Mouse (Mus musculus) heart, embryonic 11.5 days (tissue): ENCODE results near the gene Sorl1. TPM values are rescaled to one million over a fixed set of nuclear protein-coding genes. Genes with fewer than 3 reads are reported as not detected.

Experiments used
- ATAC-seq: fragments of 200-750 bp; cut with Nextera tagmentation; replicated peaks from 2 replicates; pipeline ENCODE4 v1.8.0; 2017; ENCODE audit warnings: moderate library complexity; ENCODE audit not compliant: insufficient number of reproducible peaks, low FRiP score, low TSS enrichment
- H3K27ac ChIP-seq: fragments of 300-500 bp; sonication (generic); 2 replicates; pipeline ENCODE4 v1.5.1; 2014; ENCODE audit warnings: mild to moderate bottlenecking, low read depth, low read length
- H3K27me3 ChIP-seq: fragments of 300-500 bp; sonication (generic); 2 replicates; pipeline ENCODE4 v1.6.1; 2014; ENCODE audit warnings: mild to moderate bottlenecking, low read length, mixed read lengths; ENCODE audit not compliant: control insufficient read depth, insufficient read depth
- H3K36me3 ChIP-seq: fragments of 300-500 bp; sonication (generic); 2 replicates; pipeline ENCODE4 v1.6.1; 2014; ENCODE audit warnings: mild to moderate bottlenecking, low read length, moderate library complexity, mixed read lengths; ENCODE audit not compliant: control insufficient read depth, insufficient read depth
- H3K4me1 ChIP-seq: fragments of 300-500 bp; sonication (generic); 2 replicates; pipeline ENCODE4 v1.6.1; 2014; ENCODE audit warnings: low read length; ENCODE audit not compliant: control insufficient read depth, insufficient read depth
- H3K4me2 ChIP-seq: fragments of 300-500 bp; sonication (generic); 2 replicates; pipeline ENCODE4 v1.6.1; 2014; ENCODE audit warnings: mild to moderate bottlenecking, moderate library complexity
- H3K4me3 ChIP-seq: fragments of 300-500 bp; sonication (generic); 2 replicates; pipeline ENCODE4 v1.5.1; 2014; ENCODE audit warnings: low read depth, low read length
- H3K9ac ChIP-seq: fragments of 300-500 bp; sonication (generic); 2 replicates; pipeline ENCODE4 v1.6.1; 2014; ENCODE audit warnings: mild to moderate bottlenecking, low read depth, low read length, moderate library complexity
- H3K9me3 ChIP-seq: fragments of 300-500 bp; sonication (generic); replicated peaks from 2 replicates; pipeline ENCODE4 v1.6.1; 2016; ENCODE audit warnings: low read length; ENCODE audit not compliant: control insufficient read depth
- WGBS: fragments of 180-500 bp; shearing (Covaris S2); extraction: QIAGEN DNeasy Blood & Tissue Kit; methylation state at CpG from one replicate; pipeline ENCODE4 v1.1.7; 2014; ENCODE audit not compliant: insufficient replicate concordance; 5-methylcytosine and 5-hydroxymethylcytosine counted together
- polyA plus RNA-seq: library from polyadenylated mRNA; unstranded; fragments of >200 nt; fragmentation: Nextera tagmentation; extraction: Ambion mirVana; gene quantifications from 2 replicates; pipeline ENCODE4 v1.2.1, GENCODE M21; 2014

Sorl1 gene
- polyA plus RNA-seq, 1 experiment from 2014 or later: 7.6 TPM

DNA sequence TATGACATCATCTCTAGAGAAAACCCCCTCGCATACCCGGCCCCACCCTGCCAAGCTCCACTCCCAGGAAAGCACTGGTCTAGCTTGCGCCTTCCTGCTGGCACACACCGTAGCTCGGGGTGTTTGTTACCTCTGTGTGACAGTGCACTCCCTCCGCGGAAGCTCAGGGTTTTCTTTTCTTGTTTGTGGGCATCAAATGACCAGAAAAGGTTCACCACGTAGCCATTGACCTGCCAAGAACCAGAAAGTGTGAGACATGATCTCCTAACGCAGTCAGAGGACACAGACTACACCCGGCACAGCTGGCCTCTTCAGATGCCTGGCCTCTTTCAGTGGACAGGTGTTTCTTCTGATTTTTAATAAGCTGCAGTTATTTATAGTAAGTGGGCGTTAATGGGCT lies 139.8 kb downstream of the Sorl1 start:
- Histone ChIP-seq H3K36me3 (no peaks in the 10 kb centered on the region), H3K4me3 (no peak overlapping the region), H3K9ac (no peak overlapping the region), H3K4me2 (no peak overlapping the region), H3K27me3 (no peaks in the 10 kb centered on the region), H3K9me3 (no peaks in the 10 kb centered on the region), H3K4me1 (peaks cover 16% of the 10 kb centered on the region), H3K27ac (no peak overlapping the region)
- WGBS: 76% methylated on average over 11 of the region's 11 CpGs
- no peak for ATAC-seq

DNA sequence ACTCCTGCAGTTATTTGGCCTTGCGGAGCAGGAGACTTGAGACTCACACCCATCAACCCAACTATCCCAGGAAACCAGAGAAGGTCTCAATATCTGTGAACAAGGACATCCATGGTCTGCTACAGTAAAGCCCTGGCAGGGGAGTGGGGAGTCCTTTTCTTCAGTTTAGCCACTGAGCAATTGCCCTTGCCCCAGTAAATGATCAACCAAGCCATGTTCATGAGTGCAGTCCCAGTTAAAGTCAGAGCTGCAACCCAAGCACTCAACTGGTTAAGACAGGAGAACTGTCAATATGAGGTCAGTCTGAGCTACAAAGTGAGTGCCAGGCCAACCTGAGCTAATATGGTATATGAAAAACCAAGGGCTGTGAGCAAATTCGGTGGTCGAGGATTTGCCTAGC lies 140.8 kb downstream of the Sorl1 start:
- WGBS: 84% methylated on average over 3 of the region's 3 CpGs
- H3K4me3 ChIP-seq: no peak overlapping the region
- H3K9me3 ChIP-seq: no peaks in the 10 kb centered on the region
- H3K4me2 ChIP-seq: no peak overlapping the region
- H3K27me3 ChIP-seq: no peaks in the 10 kb centered on the region
- no peaks in the 10 kb centered on the region for H3K36me3 ChIP-seq
- ATAC-seq: no peak
- H3K9ac ChIP-seq: no peak overlapping the region
- no peak overlapping the region for H3K27ac ChIP-seq
- peaks cover 24% of the 10 kb centered on the region for H3K4me1 ChIP-seq

DNA sequence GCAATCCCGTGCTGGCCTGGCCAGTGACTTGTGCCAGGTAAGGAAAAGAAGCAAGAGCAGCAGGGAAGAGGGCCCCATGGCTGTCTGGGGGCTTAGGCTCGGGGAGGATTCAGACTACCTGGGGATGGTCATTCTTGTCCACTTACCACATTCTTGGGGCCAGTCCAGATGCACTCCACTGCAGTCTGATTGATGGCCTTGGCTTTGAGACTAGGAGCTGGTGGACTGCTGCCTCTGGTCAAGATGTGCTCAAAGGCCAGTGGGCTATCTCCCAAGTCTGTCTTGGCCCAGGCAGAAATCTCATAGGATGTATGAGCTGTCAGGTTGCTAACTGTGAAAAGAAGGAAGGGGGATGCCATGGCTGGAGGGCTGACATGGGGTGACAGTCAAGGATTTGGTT lies 141.3 kb downstream of the Sorl1 start:
- 57% methylated on average over 2 of the region's 2 CpGs for WGBS
- no peaks in the 10 kb centered on the region for H3K9me3 ChIP-seq
- no peaks in the 10 kb centered on the region for H3K27me3 ChIP-seq
- H3K27ac ChIP-seq: no peak overlapping the region
- no peak overlapping the region for H3K4me2 ChIP-seq
- ATAC-seq: no peak
- H3K4me3 ChIP-seq: no peak overlapping the region
- no peak overlapping the region for H3K9ac ChIP-seq
- no peaks in the 10 kb centered on the region for H3K36me3 ChIP-seq
- peaks cover 25% of the 10 kb centered on the region for H3K4me1 ChIP-seq

GRCm38 (mm10) chr9:41982023-41982422 lies 142.1 kb downstream of the Sorl1 start:
- Histone ChIP-seq H3K9ac (no peak overlapping the region), H3K4me1 (peaks cover 25% of the 10 kb centered on the region), H3K4me2 (no peak overlapping the region), H3K27me3 (no peaks in the 10 kb centered on the region), H3K36me3 (no peaks in the 10 kb centered on the region), H3K4me3 (no peak overlapping the region), H3K27ac (no peak overlapping the region), H3K9me3 (no peaks in the 10 kb centered on the region)
- ATAC-seq: no peak
- WGBS: 85% methylated on average over 9 of the region's 9 CpGs

DNA sequence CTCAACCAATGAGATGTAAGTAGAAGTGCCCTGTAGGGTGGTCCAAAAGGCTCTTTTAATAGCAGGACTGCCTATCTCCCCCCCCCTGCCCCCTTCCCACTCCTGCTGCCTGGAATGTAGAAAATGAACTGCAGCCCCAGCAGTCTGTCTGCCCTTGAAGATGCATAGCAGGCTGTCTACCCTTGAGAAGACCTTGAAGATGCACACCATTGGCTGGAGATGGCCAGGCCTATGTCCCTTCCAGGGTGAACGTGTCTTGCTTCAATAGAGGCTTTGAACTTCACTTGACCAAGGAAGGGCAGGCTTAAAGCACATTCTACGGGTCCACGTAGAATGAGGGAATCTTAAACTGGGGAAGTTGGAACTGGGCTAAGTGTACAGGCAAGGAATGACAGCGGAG lies 142.8 kb downstream of the Sorl1 start:
- Histone ChIP-seq H3K36me3 (no peaks in the 10 kb centered on the region), H3K4me3 (no peak overlapping the region), H3K27me3 (no peaks in the 10 kb centered on the region), H3K27ac (peak overlapping the region; percentile 70), H3K4me1 (peaks cover 29% of the 10 kb centered on the region), H3K9me3 (no peaks in the 10 kb centered on the region), H3K9ac (no peak overlapping the region), H3K4me2 (no peak overlapping the region)
- no peak for ATAC-seq
- 69% methylated on average over 4 of the region's 4 CpGs for WGBS

- H3K4me1 ChIP-seq: peaks cover 29% of the 10 kb centered on the region
- 73% methylated on average over 5 of the region's 5 CpGs for WGBS
Measured at GRCm38 (mm10) chr9:41980796-41981195, 143.3 kb downstream of the Sorl1 start.

DNA sequence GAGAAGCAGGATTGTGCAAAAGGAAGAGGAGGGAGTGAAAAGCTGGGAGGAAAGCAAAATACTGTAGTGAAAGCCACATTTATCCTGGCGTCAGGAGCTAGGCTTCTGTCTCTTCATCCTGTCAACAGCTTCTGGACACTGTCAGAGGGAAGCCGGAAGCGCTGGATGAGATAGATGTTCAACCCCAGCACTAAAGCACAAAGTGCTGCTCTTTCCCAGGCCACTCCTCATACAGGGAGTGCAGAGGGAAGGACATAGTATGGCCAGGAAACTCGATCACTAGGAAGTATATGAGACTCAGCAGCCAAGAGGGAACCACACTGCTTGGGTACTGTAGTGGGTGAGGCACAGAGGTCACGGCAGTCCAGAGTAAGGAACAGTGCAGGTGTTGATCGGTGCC lies 145.7 kb downstream of the Sorl1 start:
- Histone ChIP-seq H3K9me3 (no peaks in the 10 kb centered on the region), H3K27me3 (no peaks in the 10 kb centered on the region), H3K4me1 (peaks cover 31% of the 10 kb centered on the region), H3K36me3 (no peaks in the 10 kb centered on the region), H3K4me3 (no peak overlapping the region), H3K27ac (peak overlapping the region; percentile 81), H3K4me2 (no peak overlapping the region), H3K9ac (no peak overlapping the region)
- 29% methylated on average over 6 of the region's 6 CpGs for WGBS
- ATAC-seq: peak; percentile 62; the same call in 1 of the 2 replicates

More at GRCm38 (mm10) chr9:41980796-41981195, 143.3 kb downstream of the Sorl1 start:
- Histone ChIP-seq H3K36me3 (no peaks in the 10 kb centered on the region), H3K27me3 (no peaks in the 10 kb centered on the region), H3K4me3 (no peak overlapping the region), H3K9ac (no peak overlapping the region), H3K27ac (0 out of 2 replicates have a peak overlapping the region, but pooled peaks have one; percentile 70), H3K4me2 (no peak overlapping the region), H3K9me3 (no peaks in the 10 kb centered on the region)
- no peak for ATAC-seq

DNA sequence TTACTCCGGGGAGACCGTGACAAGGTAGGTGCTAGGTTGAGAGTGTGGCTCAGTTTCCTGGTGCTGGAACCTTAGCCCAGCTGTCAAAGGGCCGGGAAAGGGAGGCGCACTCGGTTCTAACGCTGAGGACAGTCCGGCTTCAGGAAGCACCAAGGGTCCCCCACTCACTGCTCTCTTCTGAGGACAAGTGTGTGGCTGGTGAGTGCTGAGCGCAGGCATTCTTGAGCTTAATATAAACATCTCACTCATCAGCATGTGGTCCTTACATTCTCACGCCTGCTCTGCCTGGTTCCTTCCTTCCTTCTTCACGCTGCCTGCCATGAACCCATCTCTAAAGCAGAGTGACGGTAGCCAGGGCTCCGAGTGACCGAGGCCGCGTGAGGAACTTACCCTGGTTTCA lies 148.1 kb downstream of the Sorl1 start:
- H3K9me3 ChIP-seq: no peaks in the 10 kb centered on the region
- 53% methylated on average over 15 of the region's 15 CpGs for WGBS
- H3K36me3 ChIP-seq: no peaks in the 10 kb centered on the region
- peaks cover 21% of the 10 kb centered on the region for H3K4me1 ChIP-seq
- no peak overlapping the region for H3K9ac ChIP-seq
- H3K4me3 ChIP-seq: no peak overlapping the region
- no peak overlapping the region for H3K4me2 ChIP-seq
- no peaks in the 10 kb centered on the region for H3K27me3 ChIP-seq
- ATAC-seq: no peak
- H3K27ac ChIP-seq: no peak overlapping the region

DNA sequence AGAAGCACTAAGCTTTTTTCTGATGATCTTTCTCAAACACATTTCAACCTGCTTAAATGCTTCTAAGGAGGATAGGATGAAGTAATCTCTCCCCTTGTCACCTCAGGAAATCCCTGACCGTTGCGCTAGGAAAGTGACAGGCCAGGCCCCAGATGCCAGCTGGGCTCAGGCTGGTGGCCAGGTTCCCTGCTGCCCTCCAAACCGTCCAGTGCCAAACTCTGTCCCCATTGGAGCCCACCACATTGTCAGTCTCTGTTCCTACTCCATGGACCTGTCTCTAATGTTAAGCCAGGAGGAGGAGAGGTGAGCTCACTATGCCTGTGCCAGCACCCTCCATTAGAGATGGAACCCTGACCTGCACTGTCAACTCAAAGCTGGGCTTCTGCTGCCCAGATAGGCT lies 149.4 kb downstream of the Sorl1 start:
- H3K27ac ChIP-seq: no peak overlapping the region
- no peak for ATAC-seq
- H3K36me3 ChIP-seq: no peaks in the 10 kb centered on the region
- H3K4me1 ChIP-seq: peaks cover 18% of the 10 kb centered on the region
- H3K27me3 ChIP-seq: no peaks in the 10 kb centered on the region
- WGBS: 50% methylated on average over 3 of the region's 3 CpGs
- H3K9me3 ChIP-seq: no peaks in the 10 kb centered on the region
- no peak overlapping the region for H3K4me3 ChIP-seq
- no peak overlapping the region for H3K4me2 ChIP-seq
- H3K9ac ChIP-seq: no peak overlapping the region
